Mouse (Mus musculus) ES-E14 (cell line): Measurements from ENCODE around the gene 4930402H24Rik.

ENCODE experiments used
- CHD2 ChIP-seq: IDR thresholded peaks from 2 replicates; pipeline ENCODE4 v1.6.1; 2014; ENCODE audit warnings: mild to moderate bottlenecking, low read depth, low read length, inconsistent platforms
- HCFC1 ChIP-seq: IDR thresholded peaks from 2 replicates; pipeline ENCODE4 v1.6.1; 2012; ENCODE audit warnings: low read length, inconsistent platforms, borderline replicate concordance; ENCODE audit not compliant: insufficient read depth
- MAFK ChIP-seq: IDR thresholded peaks from 2 replicates; pipeline ENCODE4 v1.6.1; 2014; ENCODE audit warnings: mild to moderate bottlenecking, low read depth, low read length, inconsistent platforms; ENCODE audit not compliant: insufficient read depth
- ZC3H11A ChIP-seq: IDR thresholded peaks from 2 replicates; pipeline ENCODE4 v1.6.1; 2012; ENCODE audit warnings: low read depth, mild to moderate bottlenecking, inconsistent platforms, low read length, borderline replicate concordance
- ZNF384 ChIP-seq: IDR thresholded peaks from 2 replicates; pipeline ENCODE4 v1.6.1; 2012; ENCODE audit warnings: low read depth, low read length, inconsistent platforms

DNA sequence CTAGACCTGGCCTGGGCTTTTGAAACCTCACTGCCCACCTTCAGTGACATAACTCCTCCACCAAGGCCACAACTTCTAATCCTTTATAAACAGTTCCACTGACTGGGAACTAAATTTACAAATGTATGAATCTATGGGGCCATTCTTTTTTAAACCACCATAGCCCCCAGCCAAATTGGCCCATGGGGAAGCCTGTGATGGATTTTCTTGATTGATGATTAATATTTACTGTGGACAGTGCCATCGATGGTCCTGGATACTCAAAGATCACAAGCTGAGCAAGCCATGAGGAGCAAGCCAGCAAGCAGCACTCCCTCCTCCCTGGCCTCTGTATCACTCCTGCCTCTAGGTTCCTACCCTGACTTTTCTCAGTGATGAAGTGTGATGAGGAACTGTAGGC lies 11.5 kb upstream of the 4930402H24Rik start:
- TF ChIP-seq CHD2 = no peak
- TF ChIP-seq ZC3H11A = no peak
- TF ChIP-seq HCFC1 = no peak
- TF ChIP-seq MAFK = no peak
- no peak for TF ChIP-seq ZNF384
